Mouse (Mus musculus): ENCODE results near the gene Col4a3bp. TPM values are rescaled to one million over a fixed set of nuclear protein-coding genes. Genes with fewer than 3 reads are reported as not detected.
"Not testable (repeated sequence)": the region's sequence is repeated elsewhere in the genome, so short reads cannot be mapped to it uniquely, and the experiment has no call there.

Col4a3bp gene
- polyA plus RNA-seq, 1 experiment from 2014 or later: 12.2 TPM

GRCm38 (mm10) chr13:96645822-96646221 is 103.4 kb downstream of the Col4a3bp start:
- Histone ChIP-seq H3K9ac (no peak overlapping the region), H3K36me3 (peaks cover 32% of the 10 kb centered on the region), H3K9me3 (replicated peaks) (no peaks in the 10 kb centered on the region), H3K4me1 (no peaks in the 10 kb centered on the region), H3K4me3 (replicated peaks) (no peak overlapping the region), H3K27me3 (no peaks in the 10 kb centered on the region), H3K27ac (replicated peaks) (no peak overlapping the region), H3K4me2 (replicated peaks) (no peak overlapping the region)
- no peak for ATAC-seq (ENCODE audit: insufficient number of reproducible peaks, low FRiP score, low TSS enrichment, low read depth)
- WGBS: 47% methylated on average over 5 of the region's 5 CpGs

GRCm38 (mm10) chr13:96653041-96653440 is 110.6 kb downstream of the Col4a3bp start:
- H3K4me1 ChIP-seq: no peaks in the 10 kb centered on the region

GRCm38 (mm10) chr13:96656673-96657072 is 114.3 kb downstream of the Col4a3bp start:
- WGBS: 73% methylated on average over 1 of the region's 1 CpGs
- H3K4me3 ChIP-seq (replicated peaks): no peak overlapping the region
- ATAC-seq (ENCODE audit: insufficient number of reproducible peaks, low FRiP score, low TSS enrichment, low read depth): no peak
- H3K36me3 ChIP-seq: peaks cover 86% of the 10 kb centered on the region
- no peak overlapping the region for H3K9ac ChIP-seq
- no peaks in the 10 kb centered on the region for H3K27me3 ChIP-seq
- H3K27ac ChIP-seq (replicated peaks): no peak overlapping the region
- no peaks in the 10 kb centered on the region for H3K4me1 ChIP-seq
- H3K4me2 ChIP-seq (replicated peaks): no peak overlapping the region
- H3K9me3 ChIP-seq (replicated peaks): no peaks in the 10 kb centered on the region

More at GRCm38 (mm10) chr13:96653041-96653440, 110.6 kb downstream of the Col4a3bp start:
- Histone ChIP-seq H3K36me3 (peaks cover 84% of the 10 kb centered on the region), H3K4me3 (replicated peaks) (no peak overlapping the region), H3K27ac (replicated peaks) (no peak overlapping the region), H3K27me3 (no peaks in the 10 kb centered on the region), H3K4me2 (replicated peaks) (no peak overlapping the region), H3K9ac (no peak overlapping the region), H3K9me3 (replicated peaks) (no peaks in the 10 kb centered on the region)
- WGBS: 84% methylated on average over 9 of the region's 9 CpGs
- no peak for ATAC-seq (ENCODE audit: insufficient number of reproducible peaks, low FRiP score, low TSS enrichment, low read depth)

- Histone ChIP-seq H3K9me3 (replicated peaks) (no peaks in the 10 kb centered on the region), H3K27ac (replicated peaks) (no peak overlapping the region), H3K9ac (no peak overlapping the region), H3K4me2 (replicated peaks) (no peak overlapping the region), H3K4me1 (no peaks in the 10 kb centered on the region), H3K36me3 (peaks cover 87% of the 10 kb centered on the region), H3K4me3 (replicated peaks) (no peak overlapping the region), H3K27me3 (no peaks in the 10 kb centered on the region)
- WGBS: 92% methylated on average over 7 of the region's 7 CpGs
- ATAC-seq (ENCODE audit: insufficient number of reproducible peaks, low FRiP score, low TSS enrichment, low read depth): no peak
Measured at GRCm38 (mm10) chr13:96658936-96659335, 116.5 kb downstream of the Col4a3bp start.

GRCm38 (mm10) chr13:96660095-96660860 is 117.9 kb downstream of the Col4a3bp start:
- 71% methylated on average over 10 of the region's 10 CpGs for WGBS
- peak; percentile 80 for ATAC-seq (ENCODE audit: insufficient number of reproducible peaks, low FRiP score, low TSS enrichment, low read depth)

GRCm38 (mm10) chr13:96663120-96663519 is 120.7 kb downstream of the Col4a3bp start:
- not testable (repeated sequence) for ATAC-seq (ENCODE audit: insufficient number of reproducible peaks, low FRiP score, low TSS enrichment, low read depth); H3K27ac ChIP-seq (replicated peaks); H3K27me3 ChIP-seq; H3K4me3 ChIP-seq (replicated peaks); H3K4me2 ChIP-seq (replicated peaks); H3K4me1 ChIP-seq; H3K9me3 ChIP-seq (replicated peaks); H3K9ac ChIP-seq
- peaks cover 81% of the 10 kb centered on the region for H3K36me3 ChIP-seq
- WGBS: 97% methylated on average over 4 of the region's 4 CpGs

More at GRCm38 (mm10) chr13:96660095-96660860, 117.9 kb downstream of the Col4a3bp start:
- H3K4me3 ChIP-seq (replicated peaks): no peak overlapping the region
- no peak overlapping the region for H3K9ac ChIP-seq
- no peaks in the 10 kb centered on the region for H3K4me1 ChIP-seq
- H3K27ac ChIP-seq (replicated peaks): no peak overlapping the region
- peaks cover 87% of the 10 kb centered on the region for H3K36me3 ChIP-seq
- H3K27me3 ChIP-seq: no peaks in the 10 kb centered on the region
- H3K4me2 ChIP-seq (replicated peaks): no peak overlapping the region
- H3K9me3 ChIP-seq (replicated peaks): no peaks in the 10 kb centered on the region

- ATAC-seq (ENCODE audit: insufficient number of reproducible peaks, low FRiP score, low TSS enrichment, low read depth): no peak
- Histone ChIP-seq H3K36me3 (peaks cover 67% of the 10 kb centered on the region), H3K9ac (no peak overlapping the region), H3K27ac (replicated peaks) (no peak overlapping the region), H3K4me3 (replicated peaks) (no peak overlapping the region), H3K9me3 (replicated peaks) (no peaks in the 10 kb centered on the region), H3K4me2 (replicated peaks) (no peak overlapping the region), H3K27me3 (no peaks in the 10 kb centered on the region), H3K4me1 (peaks cover 17% of the 10 kb centered on the region; the same call in 1 of the 2 replicates)
- WGBS: 83% methylated on average over 7 of the region's 7 CpGs
Measured at GRCm38 (mm10) chr13:96664419-96664974, 122.1 kb downstream of the Col4a3bp start.

- Histone ChIP-seq H3K27ac (replicated peaks) (peak overlapping the region; percentile 93), H3K9me3 (replicated peaks) (no peaks in the 10 kb centered on the region), H3K9ac (peak overlapping the region; percentile 85), H3K4me1 (peaks cover 22% of the 10 kb centered on the region; the same call in 1 of the 2 replicates), H3K4me3 (replicated peaks) (peak overlapping the region; percentile 98), H3K36me3 (peaks cover 18% of the 10 kb centered on the region), H3K27me3 (no peaks in the 10 kb centered on the region), H3K4me2 (replicated peaks) (peak overlapping the region; percentile 60)
- 2% methylated on average over 13 of the region's 13 CpGs for whole genome bisulfite sequencing
- ATAC-seq (ENCODE audit: insufficient number of reproducible peaks, low FRiP score, low TSS enrichment, low read depth): no peak
Measured at GRCm38 (mm10) chr13:96670019-96670405, 127.6 kb downstream of the Col4a3bp start.

GRCm38 (mm10) chr13:96670406-96671077 is 128.1 kb downstream of the Col4a3bp start, which contains the start of gene Hmgcr:
Gene Hmgcr, minus strand, starts transcription at chr13:96670936.
- Histone ChIP-seq H3K4me1 (peaks cover 22% of the 10 kb centered on the region; the same call in 1 of the 2 replicates), H3K9me3 (replicated peaks) (no peaks in the 10 kb centered on the region), H3K27ac (replicated peaks) (peak within 1 kb of the TSS; percentile 93), H3K9ac (peak within 1 kb of the TSS; percentile 85), H3K4me3 (replicated peaks) (peak within 1 kb of the TSS; percentile 98), H3K27me3 (no peaks in the 10 kb centered on the region), H3K36me3 (peaks cover 13% of the 10 kb centered on the region), H3K4me2 (replicated peaks) (peak within 1 kb of the TSS; percentile 60)
- under 1% methylated on average over 70 of the region's 70 CpGs for WGBS
- ATAC-seq (ENCODE audit: insufficient number of reproducible peaks, low FRiP score, low TSS enrichment, low read depth): peak; percentile 100

GRCm38 (mm10) chr13:96671078-96671905 is 128.9 kb downstream of the Col4a3bp start:
- H3K27me3 ChIP-seq: no peaks in the 10 kb centered on the region
- 0 out of 2 replicates have a peak, but pooled peaks cover 7% of the 10 kb centered on the region for H3K36me3 ChIP-seq
- WGBS: 12% methylated on average over 31 of the region's 31 CpGs
- peaks cover 22% of the 10 kb centered on the region; the same call in 1 of the 2 replicates for H3K4me1 ChIP-seq
- no peak for ATAC-seq (ENCODE audit: insufficient number of reproducible peaks, low FRiP score, low TSS enrichment, low read depth)
- H3K9me3 ChIP-seq (replicated peaks): no peaks in the 10 kb centered on the region
- peak overlapping the region; percentile 42; the same call in 1 of the 2 replicates for H3K9ac ChIP-seq
- peak overlapping the region; percentile 60 for H3K4me2 ChIP-seq (replicated peaks)
- H3K27ac ChIP-seq (replicated peaks): peak overlapping the region; percentile 83
- H3K4me3 ChIP-seq (replicated peaks): peak overlapping the region; percentile 98
